Mouse (Mus musculus) stomach, postnatal 0 days (tissue): ENCODE results near the gene Frmd6. TPM values are rescaled to one million over a fixed set of nuclear protein-coding genes. Genes with fewer than 3 reads are reported as not detected.

Experiments used
- ATAC-seq: fragments of 200-750 bp; cut with Nextera tagmentation; 2 replicates; pipeline ENCODE4 v1.8.0; 2017; ENCODE audit not compliant: low FRiP score, low TSS enrichment
- DNase-seq: peaks from one replicate; pipeline ENCODE4 v3.0.0-alpha.2; 2016; ENCODE audit warnings: low spot score
- H3K27ac ChIP-seq: fragments of 300-500 bp; sonication (generic); replicated peaks from 2 replicates; pipeline ENCODE4 v1.5.1; 2014; ENCODE audit warnings: mild to moderate bottlenecking, control low read depth
- H3K27me3 ChIP-seq: fragments of 300-500 bp; sonication (generic); 2 replicates; pipeline ENCODE4 v1.6.1; 2014; ENCODE audit warnings: low read length; ENCODE audit not compliant: control insufficient read depth, insufficient read depth
- H3K36me3 ChIP-seq: fragments of 300-500 bp; sonication (generic); 2 replicates; pipeline ENCODE4 v1.6.1; 2014; ENCODE audit warnings: low read length, mixed read lengths; ENCODE audit not compliant: control insufficient read depth, insufficient read depth
- H3K4me1 ChIP-seq: fragments of 300-500 bp; sonication (generic); replicated peaks from 2 replicates; pipeline ENCODE4 v1.6.1; 2014; ENCODE audit warnings: antibody characterized with exemption; ENCODE audit not compliant: control insufficient read depth, insufficient read depth
- H3K4me2 ChIP-seq: fragments of 300-500 bp; sonication (generic); replicated peaks from 2 replicates; pipeline ENCODE4 v1.6.1; 2014; ENCODE audit warnings: low read depth, mild to moderate bottlenecking, control low read depth, moderate library complexity
- H3K4me3 ChIP-seq: fragments of 300-500 bp; sonication (generic); 2 replicates; pipeline ENCODE4 v1.5.1; 2014; ENCODE audit warnings: low read depth, low read length, control low read depth
- H3K9ac ChIP-seq: fragments of 300-500 bp; sonication (generic); 2 replicates; pipeline ENCODE4 v1.6.1; 2014; ENCODE audit warnings: mild to moderate bottlenecking, low read length, control low read depth, mixed read lengths
- H3K9me3 ChIP-seq: fragments of 300-500 bp; sonication (generic); 2 replicates; pipeline ENCODE4 v1.6.1; 2016; ENCODE audit warnings: low read length; ENCODE audit not compliant: control insufficient read depth
- CTCF ChIP-seq: IDR thresholded peaks from 2 replicates; pipeline ENCODE4 v1.5.1; 2016; ENCODE audit warnings: antibody characterized with exemption, low read depth, mild to moderate bottlenecking, moderate library complexity
- EP300 ChIP-seq: optimal IDR thresholded peaks from 2 replicates; pipeline ENCODE3; 2016; ENCODE audit warnings: antibody characterized with exemption
- WGBS: fragments of 180-500 bp; shearing (Covaris S2); extraction: QIAGEN DNeasy Blood & Tissue Kit; methylation state at CpG from one replicate; pipeline ENCODE4 v1.1.7; 2014; 5-methylcytosine and 5-hydroxymethylcytosine counted together
- polyA plus RNA-seq: library from polyadenylated mRNA; unstranded; fragments of >200 nt; fragmentation: Nextera tagmentation; extraction: Ambion mirVana; gene quantifications from 2 replicates; pipeline ENCODE4 v1.2.1, GENCODE M21; 2015

Frmd6 gene
- polyA plus RNA-seq, 1 experiment from 2014 or later = 17.1 TPM

DNA sequence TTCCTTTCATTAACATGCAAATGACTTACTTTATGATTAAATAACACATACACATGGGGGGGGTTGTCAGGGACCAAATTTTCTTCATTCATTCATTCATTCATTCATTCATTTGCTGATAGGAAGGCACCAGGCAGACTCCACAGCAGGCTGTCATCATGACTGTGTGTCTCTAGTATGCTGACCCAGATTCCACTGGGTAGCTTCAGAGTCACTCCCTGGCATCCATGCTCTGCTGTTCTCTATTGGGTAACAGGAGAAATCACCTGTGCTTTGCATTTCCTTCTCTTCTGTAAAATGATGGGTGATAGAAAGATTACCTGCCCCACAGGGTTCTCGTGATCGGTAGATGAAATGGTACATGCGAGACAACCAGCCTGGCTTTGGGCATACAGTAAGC is 7.7 kb downstream of the Frmd6 start:
- DNase-seq (no peak), ATAC-seq (no peak)
- Histone ChIP-seq H3K27ac (no peak overlapping the region), H3K27me3 (no peaks in the 10 kb centered on the region), H3K4me3 (no peak overlapping the region), H3K36me3 (no peaks in the 10 kb centered on the region), H3K9me3 (no peaks in the 10 kb centered on the region), H3K9ac (no peak overlapping the region), H3K4me2 (no peak overlapping the region), H3K4me1 (no peaks in the 10 kb centered on the region; the same call in 1 of the 2 replicates)
- 89% methylated on average over 3 of the region's 3 CpGs for WGBS
- TF ChIP-seq EP300 (no peak), CTCF (no peak)

- Histone ChIP-seq H3K9ac (no peak overlapping the region), H3K9me3 (no peaks in the 10 kb centered on the region), H3K27ac (no peak overlapping the region), H3K36me3 (no peaks in the 10 kb centered on the region), H3K27me3 (no peaks in the 10 kb centered on the region), H3K4me1 (no peaks in the 10 kb centered on the region; the same call in 1 of the 2 replicates), H3K4me3 (no peak overlapping the region), H3K4me2 (no peak overlapping the region)
- ATAC-seq (no peak), DNase-seq (no peak)
- TF ChIP-seq CTCF (no peak), EP300 (no peak)
- 64% methylated on average over 4 of the region's 4 CpGs for WGBS
These were observed 8.7 kb downstream of the Frmd6 start for GRCm38 (mm10) chr12:70834043-70834442.

DNA sequence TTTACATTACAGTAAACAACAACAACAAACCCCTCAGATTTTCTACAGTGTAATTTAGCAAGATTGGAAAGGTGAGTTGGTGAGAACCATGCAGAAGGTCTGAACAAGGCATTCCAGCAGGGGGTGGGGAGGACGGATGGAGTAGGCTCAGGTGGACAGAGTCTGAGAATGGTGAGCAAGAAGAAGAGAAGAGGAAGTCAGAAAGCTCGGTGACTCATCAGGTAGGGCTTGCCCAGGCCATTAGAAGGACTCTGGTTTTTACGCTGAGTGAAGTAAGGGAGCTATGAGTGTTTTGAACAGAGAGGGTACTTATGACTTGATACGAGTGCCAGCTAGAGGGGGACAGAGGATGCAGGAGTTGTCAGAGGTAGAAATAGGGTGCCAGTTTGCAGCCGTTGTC is 9.7 kb downstream of the Frmd6 start:
- H3K27ac ChIP-seq = peak overlapping the region; percentile 24; the same call in 1 of the 2 replicates
- no peaks in the 10 kb centered on the region for H3K9me3 ChIP-seq
- ATAC-seq (no peak), DNase-seq (no peak)
- H3K27me3 ChIP-seq = no peaks in the 10 kb centered on the region
- WGBS = 56% methylated on average over 5 of the region's 5 CpGs
- no peaks in the 10 kb centered on the region for H3K36me3 ChIP-seq
- TF ChIP-seq EP300 (no peak), CTCF (no peak)
- H3K4me2 ChIP-seq = no peak overlapping the region
- H3K4me3 ChIP-seq = no peak overlapping the region
- H3K4me1 ChIP-seq = no peaks in the 10 kb centered on the region; the same call in 1 of the 2 replicates
- no peak overlapping the region for H3K9ac ChIP-seq

- Histone ChIP-seq H3K27ac (no peak overlapping the region), H3K36me3 (no peaks in the 10 kb centered on the region), H3K4me1 (no peaks in the 10 kb centered on the region), H3K9ac (no peak overlapping the region), H3K4me3 (no peak overlapping the region), H3K4me2 (no peak overlapping the region), H3K27me3 (no peaks in the 10 kb centered on the region), H3K9me3 (no peaks in the 10 kb centered on the region)
- ATAC-seq (no peak), DNase-seq (no peak)
- TF ChIP-seq EP300 (no peak), CTCF (no peak)
- WGBS = 67% methylated on average over 12 of the region's 12 CpGs
These were observed 12.5 kb downstream of the Frmd6 start for GRCm38 (mm10) chr12:70837792-70838321.

- Histone ChIP-seq H3K4me2 (no peak overlapping the region), H3K9ac (no peak overlapping the region), H3K27me3 (no peaks in the 10 kb centered on the region), H3K4me3 (no peak overlapping the region), H3K9me3 (no peaks in the 10 kb centered on the region), H3K36me3 (no peaks in the 10 kb centered on the region), H3K4me1 (no peaks in the 10 kb centered on the region), H3K27ac (no peak overlapping the region)
- ATAC-seq (no peak), DNase-seq (no peak)
- 57% methylated on average over 2 of the region's 2 CpGs for WGBS
- TF ChIP-seq EP300 (no peak), CTCF (no peak)
These were observed 20.1 kb downstream of the Frmd6 start for GRCm38 (mm10) chr12:70845371-70845770.

GRCm38 (mm10) chr12:70849024-70849423 is 23.7 kb downstream of the Frmd6 start:
- WGBS = 76% methylated on average over 9 of the region's 9 CpGs
- Histone ChIP-seq H3K4me1 (no peaks in the 10 kb centered on the region), H3K4me3 (no peak overlapping the region), H3K9me3 (no peaks in the 10 kb centered on the region), H3K9ac (no peak overlapping the region), H3K27ac (no peak overlapping the region), H3K27me3 (no peaks in the 10 kb centered on the region), H3K4me2 (no peak overlapping the region), H3K36me3 (no peaks in the 10 kb centered on the region)
- DNase-seq = no peak
- ATAC-seq = peak; percentile 59; the same call in 1 of the 2 replicates
- TF ChIP-seq EP300 (no peak), CTCF (no peak)
